Mouse (Mus musculus): ENCODE measurements around the gene 4930523C07Rik.

DNA sequence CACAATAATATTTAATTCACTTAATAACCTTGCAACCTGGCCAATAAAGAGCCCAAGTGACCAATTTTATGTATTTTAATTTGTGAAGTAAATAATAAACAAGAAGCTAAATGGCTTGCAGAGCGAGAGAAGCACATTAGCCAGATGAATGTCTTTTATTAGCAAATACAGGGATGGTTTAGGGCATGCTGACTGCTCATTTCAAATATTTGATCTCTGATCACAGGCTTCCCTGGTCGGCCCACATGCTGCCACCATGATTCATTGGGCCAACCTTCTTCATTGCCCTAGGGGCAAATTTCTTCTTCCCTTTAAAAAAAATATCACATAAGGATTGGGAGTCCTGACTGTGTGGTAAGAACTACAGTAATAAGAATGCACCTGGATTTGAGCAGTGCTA is 42.5 kb downstream of the 4930523C07Rik start:
- no peak for TF ChIP-seq CTCF (IDR thresholded peaks at IDR 0.05; ENCODE audit: low read depth, low read length)
- no peak for TF ChIP-seq GATA2 (IDR thresholded peaks at IDR 0.05; ENCODE audit: borderline replicate concordance, low read depth, low read length)
